Mouse (Mus musculus) gastrocnemius, adult 2 months (tissue): ENCODE results near the gene Pknox1. TPM values are rescaled to one million over a fixed set of nuclear protein-coding genes. Genes with fewer than 3 reads are reported as not detected.

Experiments
- DNase-seq: peaks from one replicate; pipeline ENCODE4 v3.0.0; 2022
- H3K27ac ChIP-seq: fragments of 200-600 bp; 2 replicates; pipeline ENCODE4 v1.8.1; 2022; ENCODE audit warnings: mild to moderate bottlenecking
- H3K4me3 ChIP-seq: fragments of 200-600 bp; 2 replicates; pipeline ENCODE4 v1.8.1; 2022; ENCODE audit warnings: mild to moderate bottlenecking, moderate library complexity
- CTCF ChIP-seq: fragments of 200-600 bp; IDR thresholded peaks from 2 replicates; pipeline ENCODE4 v1.8.1; 2022; ENCODE audit warnings: antibody characterized with exemption, mild to moderate bottlenecking, moderate library complexity
- intact Hi-C: fragments of 180-260 bp; cut with DNase I; formaldehyde crosslinking; loops from one replicate; pipeline ENCODE4 v1.15.1; 2025
- total RNA-seq, 2 experiments: library from RNA; stranded (reverse); gene quantifications; 2 replicates each; pipeline ENCODE4 v1.2.3; 2021

The Pknox1 gene
- total RNA-seq, 2 experiments from 2014 or later = 7.0 to 7.1 TPM

GRCm38 (mm10) chr17:31623101-31623500 is 58.6 kb downstream of the Pknox1 start:
- TF ChIP-seq CTCF = no peak
- intact Hi-C loops = no loop called here
- DNase-seq = no peak
- Histone ChIP-seq H3K27ac (no peak overlapping the region), H3K4me3 (no peak overlapping the region)

GRCm38 (mm10) chr17:31627961-31628360 is 63.4 kb downstream of the Pknox1 start:
- Histone ChIP-seq H3K27ac (no peak overlapping the region), H3K4me3 (no peak overlapping the region)
- intact Hi-C loops = no loop called here
- no peak for TF ChIP-seq CTCF
- no peak for DNase-seq

GRCm38 (mm10) chr17:31631081-31631800 is 66.7 kb downstream of the Pknox1 start:
- Histone ChIP-seq H3K4me3 (no peak overlapping the region), H3K27ac (no peak overlapping the region)
- TF ChIP-seq CTCF = no peak
- intact Hi-C loops = no loop called here
- no peak for DNase-seq

GRCm38 (mm10) chr17:31633007-31633406 is 68.5 kb downstream of the Pknox1 start:
- Histone ChIP-seq H3K4me3 (no peak overlapping the region), H3K27ac (no peak overlapping the region)
- no peak for DNase-seq
- TF ChIP-seq CTCF = no peak
- intact Hi-C loops = no loop called here

- intact Hi-C loops = no loop called here
- TF ChIP-seq CTCF = no peak
- no peak for DNase-seq
- H3K4me3 ChIP-seq = no peak overlapping the region
- no peak overlapping the region for H3K27ac ChIP-seq
Measured at GRCm38 (mm10) chr17:31634896-31635295, 70.4 kb downstream of the Pknox1 start.

GRCm38 (mm10) chr17:31635781-31636180 is 71.2 kb downstream of the Pknox1 start:
- intact Hi-C loops = no loop called here
- TF ChIP-seq CTCF = no peak
- no peak overlapping the region for H3K4me3 ChIP-seq

GRCm38 (mm10) chr17:31636277-31636941 is 71.9 kb downstream of the Pknox1 start:
- no peak for TF ChIP-seq CTCF
- no peak for DNase-seq
- H3K27ac ChIP-seq = peak overlapping the region; percentile 78
- H3K4me3 ChIP-seq = peak overlapping the region; percentile 77
- intact Hi-C loops = no loop called here

More at GRCm38 (mm10) chr17:31635781-31636180, 71.2 kb downstream of the Pknox1 start:
- H3K27ac ChIP-seq = no peak overlapping the region
- no peak for DNase-seq

GRCm38 (mm10) chr17:31636942-31637811 is 72.6 kb downstream of the Pknox1 start, which contains the start of gene Cbs:
Gene Cbs (minus strand): TSS chr17:31637238.
- Histone ChIP-seq H3K27ac (peak within 1 kb of the TSS; percentile 78), H3K4me3 (peak within 1 kb of the TSS; percentile 77)
- intact Hi-C loops = no loop called here
- TF ChIP-seq CTCF = no peak
- DNase-seq = peak; percentile 91

- H3K27ac ChIP-seq = peak overlapping the region; percentile 78; the same call in 1 of the 2 replicates
- no peak for TF ChIP-seq CTCF
- DNase-seq = peak; percentile 46
- intact Hi-C loops = no loop called here
- no peak overlapping the region; the same call in 1 of the 2 replicates for H3K4me3 ChIP-seq
Measured at GRCm38 (mm10) chr17:31637866-31638570, 73.5 kb downstream of the Pknox1 start.

- no peak for DNase-seq
- no peak overlapping the region for H3K4me3 ChIP-seq
- intact Hi-C loops = no loop called here
- H3K27ac ChIP-seq = no peak overlapping the region
- TF ChIP-seq CTCF = no peak
Measured at GRCm38 (mm10) chr17:31639651-31640050, 75.1 kb downstream of the Pknox1 start.

GRCm38 (mm10) chr17:31642331-31642730 is 77.8 kb downstream of the Pknox1 start:
- H3K27ac ChIP-seq = no peak overlapping the region
- no peak for DNase-seq
- no peak for TF ChIP-seq CTCF
- intact Hi-C loops = no loop called here
- H3K4me3 ChIP-seq = no peak overlapping the region

GRCm38 (mm10) chr17:31642913-31643312 is 78.4 kb downstream of the Pknox1 start:
- DNase-seq = no peak
- Histone ChIP-seq H3K27ac (no peak overlapping the region), H3K4me3 (no peak overlapping the region)
- intact Hi-C loops = no loop called here
- no peak for TF ChIP-seq CTCF
